Mouse (Mus musculus) stomach, embryonic 14.5 days (tissue): ENCODE results near the gene Agap2. TPM values are rescaled to one million over a fixed set of nuclear protein-coding genes. Genes with fewer than 3 reads are reported as not detected.
"Not testable (repeated sequence)": the region's sequence is repeated elsewhere in the genome, so short reads cannot be mapped to it uniquely, and the experiment has no call there.

Source experiments
- ATAC-seq: fragments of 200-750 bp; cut with Nextera tagmentation; 2 replicates; pipeline ENCODE4 v1.8.0; 2017; ENCODE audit warnings: low read depth, moderate TSS enrichment; ENCODE audit not compliant: insufficient number of reproducible peaks, insufficient read depth, low FRiP score
- H3K27ac ChIP-seq: fragments of 300-500 bp; sonication (generic); 2 replicates; pipeline ENCODE4 v1.5.1; 2014; ENCODE audit warnings: mild to moderate bottlenecking, low read length, moderate library complexity, mixed read lengths
- H3K27me3 ChIP-seq: fragments of 300-500 bp; sonication (generic); 2 replicates; pipeline ENCODE4 v1.6.1; 2014; ENCODE audit warnings: low read length, control low read depth, mixed read lengths; ENCODE audit not compliant: control insufficient read depth, insufficient read depth
- H3K36me3 ChIP-seq: fragments of 300-500 bp; sonication (generic); 2 replicates; pipeline ENCODE4 v1.6.1; 2014; ENCODE audit warnings: mild to moderate bottlenecking, control low read depth, low read length, moderate library complexity, mixed read lengths; ENCODE audit not compliant: control insufficient read depth, insufficient read depth
- H3K4me1 ChIP-seq: fragments of 300-500 bp; sonication (generic); 2 replicates; pipeline ENCODE4 v1.6.1; 2014; ENCODE audit warnings: low read length, control low read depth, mixed read lengths; ENCODE audit not compliant: control insufficient read depth, insufficient read depth
- H3K4me2 ChIP-seq: fragments of 300-500 bp; sonication (generic); replicated peaks from 2 replicates; pipeline ENCODE4 v1.6.1; 2014; ENCODE audit warnings: low read depth, low read length, control low read depth
- H3K4me3 ChIP-seq: fragments of 300-500 bp; sonication (generic); 2 replicates; pipeline ENCODE4 v1.5.1; 2014; ENCODE audit warnings: low read depth, low read length, control low read depth
- H3K9ac ChIP-seq: fragments of 300-500 bp; sonication (generic); replicated peaks from 2 replicates; pipeline ENCODE4 v1.6.1; 2014; ENCODE audit warnings: low read depth, mild to moderate bottlenecking, control low read depth, low read length, moderate library complexity, mixed read lengths
- H3K9me3 ChIP-seq: fragments of 300-500 bp; sonication (generic); 2 replicates; pipeline ENCODE4 v1.6.1; 2016; ENCODE audit warnings: low read depth, low read length, control low read depth; ENCODE audit not compliant: control insufficient read depth
- WGBS: fragments of 180-500 bp; shearing (Covaris S2); extraction: QIAGEN DNeasy Blood & Tissue Kit; methylation state at CpG from one replicate; pipeline ENCODE4 v1.1.7; 2014; 5-methylcytosine and 5-hydroxymethylcytosine counted together
- polyA plus RNA-seq: library from polyadenylated mRNA; unstranded; fragments of >200 nt; fragmentation: Nextera tagmentation; extraction: Ambion mirVana; gene quantifications from 2 replicates; pipeline ENCODE4 v1.2.1, GENCODE M21; 2014

The Agap2 gene
- polyA plus RNA-seq, 1 experiment from 2014 or later = 0.27 TPM

DNA sequence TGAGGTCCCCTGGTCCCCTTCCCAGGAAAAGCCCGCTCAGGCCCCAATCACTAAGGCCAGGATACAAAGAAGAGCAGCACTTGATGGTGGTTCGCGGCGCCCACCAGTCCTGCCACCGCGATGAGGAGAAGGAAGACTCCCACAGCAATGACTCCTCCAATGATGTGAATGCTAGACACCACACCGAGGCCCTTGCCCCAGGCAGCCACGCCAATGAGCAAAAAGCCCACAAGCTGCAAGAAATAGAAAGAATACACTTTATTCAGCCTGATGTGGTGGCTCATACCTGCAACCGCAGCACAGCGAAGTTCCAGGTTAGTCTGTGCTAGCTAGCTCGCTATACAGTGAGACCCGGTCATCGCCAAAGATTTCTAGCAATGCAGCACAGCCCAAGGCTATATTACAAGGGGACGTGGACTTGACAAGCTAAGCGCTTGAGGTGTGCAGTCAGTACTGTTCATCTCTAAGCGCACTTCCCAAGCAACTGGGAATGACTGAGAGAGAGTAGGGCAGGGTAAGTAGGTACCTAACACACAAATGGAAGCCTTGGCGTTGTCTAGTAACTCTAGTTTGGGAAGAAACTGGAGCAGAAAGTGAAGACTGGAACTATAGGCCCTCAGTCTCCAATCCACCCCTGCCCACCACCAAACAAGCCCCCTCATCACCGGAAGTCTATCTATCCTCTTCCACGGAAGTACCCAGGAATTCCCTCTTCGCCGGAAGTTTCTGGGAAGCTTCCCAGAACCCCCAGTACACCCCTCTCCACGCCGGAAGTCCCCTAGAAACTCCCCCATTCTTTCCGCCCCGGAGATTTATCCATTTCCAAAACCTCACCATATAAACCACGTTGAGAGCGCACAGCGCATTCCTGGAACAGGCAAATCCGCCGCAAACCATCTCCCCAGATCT, 5.5 kb upstream of the Agap2 start:
- Histone ChIP-seq H3K9ac (peak overlapping the region; percentile 58), H3K4me2 (peak overlapping the region; percentile 71), H3K4me3 (peak overlapping the region; percentile 74), H3K4me1 (peaks cover 24% of the 10 kb centered on the region; the same call in 1 of the 2 replicates), H3K27me3 (no peaks in the 10 kb centered on the region), H3K36me3 (peaks cover 41% of the 10 kb centered on the region), H3K27ac (peak overlapping the region; percentile 94), H3K9me3 (no peaks in the 10 kb centered on the region)
- peak; percentile 43 for ATAC-seq
- WGBS = 4% methylated on average over 30 of the region's 30 CpGs

- H3K9me3 ChIP-seq = no peaks in the 10 kb centered on the region
- H3K4me1 ChIP-seq = peaks cover 15% of the 10 kb centered on the region; the same call in 1 of the 2 replicates
- peak; percentile 91 for ATAC-seq
- H3K4me2 ChIP-seq = peak within 1 kb of the TSS; percentile 71
- H3K36me3 ChIP-seq = peaks cover 33% of the 10 kb centered on the region
- H3K27ac ChIP-seq = peak within 1 kb of the TSS; percentile 94
- peak within 1 kb of the TSS; percentile 58 for H3K9ac ChIP-seq
- H3K27me3 ChIP-seq = no peaks in the 10 kb centered on the region
- 2% methylated on average over 36 of the region's 36 CpGs for WGBS
- H3K4me3 ChIP-seq = peak within 1 kb of the TSS; percentile 74
Observed at GRCm38 (mm10) chr10:127070190-127071121, 4.6 kb upstream of the Agap2 start, which contains the start of gene Tspan31. Gene Tspan31, minus strand, starts transcription at chr10:127070264.

GRCm38 (mm10) chr10:127071203-127071602, 3.9 kb upstream of the Agap2 start:
- Histone ChIP-seq H3K9me3 (no peaks in the 10 kb centered on the region), H3K4me1 (peaks cover 15% of the 10 kb centered on the region; the same call in 1 of the 2 replicates), H3K27ac (no peak overlapping the region), H3K36me3 (peaks cover 26% of the 10 kb centered on the region), H3K9ac (no peak overlapping the region), H3K27me3 (no peaks in the 10 kb centered on the region), H3K4me3 (peak overlapping the region; percentile 74; the same call in 1 of the 2 replicates), H3K4me2 (peak overlapping the region; percentile 62)
- ATAC-seq = no peak
- 66% methylated on average over 9 of the region's 9 CpGs for WGBS

DNA sequence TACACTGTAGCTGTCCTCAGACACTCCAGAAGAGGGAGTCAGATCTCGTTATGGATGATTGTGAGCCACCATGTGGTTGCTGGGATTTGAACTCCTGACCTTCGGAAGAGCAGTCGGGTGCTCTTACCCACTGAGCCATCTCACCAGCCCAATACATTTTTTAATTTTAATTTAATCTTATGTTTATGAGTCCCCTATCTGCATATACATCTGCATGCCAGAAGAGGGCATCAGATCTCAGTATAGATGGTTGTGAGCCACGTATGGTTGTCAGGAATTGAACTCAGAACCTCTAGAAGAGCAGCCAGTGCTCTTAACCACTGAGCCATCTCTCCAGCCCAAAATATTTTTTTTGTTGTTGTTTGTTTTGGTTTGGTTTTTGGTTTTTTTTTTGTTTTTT, 2.8 kb upstream of the Agap2 start:
- not testable (repeated sequence) for H3K4me3 ChIP-seq, H3K9ac ChIP-seq, H3K9me3 ChIP-seq, H3K27ac ChIP-seq, H3K27me3 ChIP-seq, H3K4me2 ChIP-seq, ATAC-seq
- WGBS = 86% methylated on average over 4 of the region's 4 CpGs
- peaks cover 15% of the 10 kb centered on the region; the same call in 1 of the 2 replicates for H3K4me1 ChIP-seq
- H3K36me3 ChIP-seq = peaks cover 16% of the 10 kb centered on the region

DNA sequence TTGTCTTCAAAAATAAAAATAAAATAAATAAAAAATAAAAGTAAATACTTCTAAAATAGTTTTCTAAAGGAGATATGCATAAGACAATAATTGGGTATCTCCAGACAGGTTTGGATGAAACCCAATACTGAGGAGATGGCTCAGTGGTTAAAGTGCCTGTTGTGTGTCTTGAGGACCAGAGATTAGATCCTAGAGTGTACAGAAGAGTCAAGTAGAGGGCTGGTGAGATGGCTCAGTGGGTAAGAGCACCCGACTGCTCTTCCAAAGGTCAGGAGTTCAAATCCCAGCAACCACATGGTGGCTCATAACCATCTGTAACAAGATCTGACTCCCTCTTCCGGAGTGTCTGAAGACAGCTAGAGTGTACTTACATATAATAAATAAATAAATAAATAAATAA, 2.1 kb upstream of the Agap2 start:
- H3K36me3 ChIP-seq = not testable (repeated sequence)

DNA sequence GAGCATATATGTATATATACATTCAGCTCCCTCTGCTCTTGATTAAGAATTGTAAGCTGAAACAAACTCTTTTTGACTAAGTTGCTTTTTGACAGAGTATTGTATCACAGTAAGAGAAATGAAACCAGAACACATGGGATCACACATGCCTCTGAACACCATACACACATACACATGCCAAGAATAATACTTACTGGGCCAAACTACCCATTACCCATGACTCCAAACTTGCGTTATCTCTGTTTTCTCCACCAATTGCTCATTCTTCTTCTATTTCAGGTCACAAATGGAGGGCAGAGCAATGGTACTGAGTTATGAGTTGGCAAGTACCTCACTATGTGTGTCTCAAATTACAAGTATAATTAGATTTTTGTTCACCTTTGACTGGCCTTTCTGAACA, 1.1 kb upstream of the Agap2 start:
- WGBS = 98% methylated on average over 1 of the region's 1 CpGs
- peaks cover 8% of the 10 kb centered on the region; the same call in 1 of the 2 replicates for H3K4me1 ChIP-seq
- no peak overlapping the region for H3K27ac ChIP-seq
- H3K36me3 ChIP-seq = no peaks in the 10 kb centered on the region
- peaks cover 13% of the 10 kb centered on the region; the same call in 1 of the 2 replicates for H3K27me3 ChIP-seq
- no peak overlapping the region for H3K4me3 ChIP-seq
- no peaks in the 10 kb centered on the region for H3K9me3 ChIP-seq
- no peak overlapping the region for H3K9ac ChIP-seq
- no peak for ATAC-seq
- no peak overlapping the region for H3K4me2 ChIP-seq

More for the DNA sequence above, 2.1 kb upstream of the Agap2 start:
- H3K27me3 ChIP-seq, H3K9ac ChIP-seq, H3K27ac ChIP-seq, H3K4me2 ChIP-seq, H3K4me3 ChIP-seq, ATAC-seq, H3K9me3 ChIP-seq: not testable (repeated sequence)
- peaks cover 15% of the 10 kb centered on the region; the same call in 1 of the 2 replicates for H3K4me1 ChIP-seq
- 70% methylated on average over 2 of the region's 2 CpGs for WGBS

- H3K9me3 ChIP-seq = no peaks in the 10 kb centered on the region
- H3K4me1 ChIP-seq = peaks cover 15% of the 10 kb centered on the region
- no peak overlapping the region for H3K9ac ChIP-seq
- peaks cover 28% of the 10 kb centered on the region for H3K27me3 ChIP-seq
- H3K4me2 ChIP-seq = no peak overlapping the region
- ATAC-seq = no peak
- no peak overlapping the region for H3K27ac ChIP-seq
- 67% methylated on average over 8 of the region's 8 CpGs for WGBS
- no peaks in the 10 kb centered on the region for H3K36me3 ChIP-seq
- no peak overlapping the region for H3K4me3 ChIP-seq
Observed at GRCm38 (mm10) chr10:127075651-127076050, 567 bp downstream of the Agap2 start.

- no peak for ATAC-seq
- H3K9me3 ChIP-seq = no peaks in the 10 kb centered on the region
- H3K36me3 ChIP-seq = no peaks in the 10 kb centered on the region
- H3K4me3 ChIP-seq = no peak overlapping the region
- H3K27ac ChIP-seq = no peak overlapping the region
- no peak overlapping the region for H3K9ac ChIP-seq
- peaks cover 19% of the 10 kb centered on the region for H3K4me1 ChIP-seq
- H3K27me3 ChIP-seq = peaks cover 32% of the 10 kb centered on the region
- 41% methylated on average over 4 of the region's 4 CpGs for WGBS
- H3K4me2 ChIP-seq = no peak overlapping the region
Observed at GRCm38 (mm10) chr10:127076082-127076481, 998 bp downstream of the Agap2 start.
